Comparison of ENCODE assay signal across 26 mouse cellular contexts in genomic region chr13:69260972-69261371, GRCm38 (mm10).
DNase-seq lines count a peak whose midpoint lies in the region; ATAC-seq and TF ChIP-seq lines count a peak whose summit lies in the region.
"Had no signal": no experiment of that assay in that cellular context is flagged by ENCODE, and none has a peak within 500 bp of the region (broad histone marks: within the 10 kb centered on the region; RNA-seq: fewer than 3 reads in every experiment).

No protein-coding gene starts in this region.

- peak; percentile 33 for DNase-seq in forebrain, embryonic 11.5 days (ENCODE audit: low spot score)
- DNase-seq in left cerebral cortex, adult 2 months (ENCODE audit: extremely low spot score in 1 of 2, low spot score in 2 of 2) = no peak
- DNase-seq in left cerebral cortex, postnatal 14 days (ENCODE audit: low spot score in 2 of 2) = no peak
- DNase-seq in brain, embryonic 14.5 days (ENCODE audit: low read depth) = peak; percentile 44
- DNase-seq in kidney, adult 18-20 months = no peak
- DNase-seq: adrenal gland, adult 8-10 months; cerebellum, adult 8-10 months; cerebellum, postnatal 25 days; forebrain, postnatal 0 days; heart, adult 2 months; heart, postnatal 10 days; kidney, adult 11 months; kidney, postnatal 25 days; liver, postnatal 0 days; lung, postnatal 4 days; right cerebral cortex, adult 18-20 months; spleen, adult 18-20 months; thymus, postnatal 14 days had no signal

- TF ChIP-seq POLR2A in brain, embryonic 14.5 days (IDR thresholded peaks at IDR 0.05; ENCODE audit: borderline replicate concordance, extremely low read depth, insufficient read depth, insufficient read length, poor library complexity, severe bottlenecking) = no peak

- no peaks in the 10 kb centered on the region for H3K9me3 ChIP-seq in forebrain, embryonic 11.5 days (ENCODE audit: control insufficient read depth, low read length)
- peaks cover 5% of the 10 kb centered on the region for H3K9me3 ChIP-seq in forebrain, embryonic 13.5 days (replicated peaks)
- no peaks in the 10 kb centered on the region for H3K9me3 ChIP-seq in neural tube, embryonic 14.5 days (ENCODE audit: control insufficient read depth, low read length)
- H3K9me3 ChIP-seq: kidney, embryonic 15.5 days had no signal

- no peak overlapping the region for H3K4me2 ChIP-seq in forebrain, embryonic 11.5 days (ENCODE audit: low read depth, low read length, severe bottlenecking)
- H3K4me2 ChIP-seq in forebrain, embryonic 13.5 days = no peak overlapping the region
- H3K4me2 ChIP-seq in neural tube, embryonic 14.5 days (ENCODE audit: low read depth, low read length) = no peak overlapping the region
- H3K4me2 ChIP-seq: heart, embryonic 13.5 days; kidney, embryonic 15.5 days; liver, embryonic 12.5 days had no signal

- no peak overlapping the region for H3K9ac ChIP-seq in forebrain, embryonic 11.5 days (ENCODE audit: low read length)
- H3K9ac ChIP-seq in forebrain, embryonic 13.5 days = no peak overlapping the region
- H3K9ac ChIP-seq in neural tube, embryonic 14.5 days (replicated peaks; ENCODE audit: low read depth, low read length) = no peak overlapping the region
- H3K9ac ChIP-seq: forebrain, postnatal 0 days; heart, embryonic 13.5 days; kidney, embryonic 15.5 days; liver, embryonic 12.5 days; liver, postnatal 0 days had no signal

- no peak overlapping the region for H3K27ac ChIP-seq in forebrain, embryonic 11.5 days (ENCODE audit: low read depth, low read length)
- no peak overlapping the region; the same call in 1 of the 2 replicates for H3K27ac ChIP-seq in forebrain, embryonic 13.5 days
- H3K27ac ChIP-seq in left cerebral cortex, adult 2 months = peak overlapping the region; percentile 17; the same call in 1 of the 2 replicates
- H3K27ac ChIP-seq in neural tube, embryonic 14.5 days (ENCODE audit: low read depth, low read length) = no peak overlapping the region
- H3K27ac ChIP-seq: heart, adult 2 months; heart, embryonic 13.5 days; kidney, embryonic 15.5 days; liver, embryonic 12.5 days had no signal

- no peaks in the 10 kb centered on the region for H3K36me3 ChIP-seq in forebrain, embryonic 11.5 days (ENCODE audit: control insufficient read depth, insufficient read depth, low read length)
- H3K36me3 ChIP-seq in forebrain, embryonic 13.5 days (ENCODE audit: poor library complexity, severe bottlenecking) = no peaks in the 10 kb centered on the region
- H3K36me3 ChIP-seq in neural tube, embryonic 14.5 days (ENCODE audit: control insufficient read depth, insufficient read depth, low read length) = no peaks in the 10 kb centered on the region
- H3K36me3 ChIP-seq: G1E; heart, embryonic 13.5 days; kidney, embryonic 15.5 days; liver, embryonic 12.5 days had no signal

- WGBS in forebrain, embryonic 11.5 days = 69% methylated on average over 4 of the region's 4 CpGs
- WGBS in forebrain, embryonic 13.5 days = 60% methylated on average over 4 of the region's 4 CpGs
- WGBS in neural tube, embryonic 14.5 days = 23% methylated on average over 4 of the region's 4 CpGs

- no peak overlapping the region for H3K4me3 ChIP-seq in forebrain, embryonic 11.5 days (ENCODE audit: low read depth, low read length)
- H3K4me3 ChIP-seq in forebrain, embryonic 13.5 days = no peak overlapping the region
- no peak overlapping the region for H3K4me3 ChIP-seq in left cerebral cortex, adult 2 months
- H3K4me3 ChIP-seq in neural tube, embryonic 14.5 days (ENCODE audit: low read depth, low read length) = no peak overlapping the region
- H3K4me3 ChIP-seq: heart, adult 2 months; heart, embryonic 13.5 days; kidney, embryonic 15.5 days; liver, embryonic 12.5 days; megakaryocyte, embryonic 14.5 days had no signal

- H3K4me1 ChIP-seq in forebrain, embryonic 11.5 days (replicated peaks; ENCODE audit: control insufficient read depth, insufficient read depth, low read length) = no peaks in the 10 kb centered on the region
- peaks cover 7% of the 10 kb centered on the region; the same call in 1 of the 2 replicates for H3K4me1 ChIP-seq in forebrain, embryonic 13.5 days
- H3K4me1 ChIP-seq in neural tube, embryonic 14.5 days (ENCODE audit: control insufficient read depth, insufficient read depth, low read length) = no peaks in the 10 kb centered on the region
- H3K4me1 ChIP-seq: heart, embryonic 13.5 days; kidney, embryonic 15.5 days; liver, embryonic 12.5 days; megakaryocyte, embryonic 14.5 days had no signal

- no peaks in the 10 kb centered on the region for H3K27me3 ChIP-seq in forebrain, embryonic 11.5 days (ENCODE audit: control insufficient read depth, insufficient read depth, low read length)
- no peaks in the 10 kb centered on the region for H3K27me3 ChIP-seq in forebrain, embryonic 13.5 days
- no peaks in the 10 kb centered on the region for H3K27me3 ChIP-seq in neural tube, embryonic 14.5 days (ENCODE audit: control insufficient read depth, insufficient read depth, low read length)
- H3K27me3 ChIP-seq: heart, embryonic 13.5 days; kidney, embryonic 15.5 days; liver, embryonic 12.5 days; megakaryocyte, embryonic 14.5 days had no signal

- TF ChIP-seq CTCF in left cerebral cortex, adult 2 months (IDR thresholded peaks at IDR 0.05) = no peak
- TF ChIP-seq CTCF in brain, embryonic 14.5 days (IDR thresholded peaks at IDR 0.05; ENCODE audit: borderline replicate concordance, extremely low read depth, insufficient read depth, insufficient read length) = no peak

- no peak for ATAC-seq in forebrain, embryonic 11.5 days (replicated peaks; ENCODE audit: low FRiP score)
- ATAC-seq in forebrain, embryonic 13.5 days = no peak
- ATAC-seq in neural tube, embryonic 14.5 days (ENCODE audit: low read depth) = peak; percentile 23; the same call in 1 of the 2 replicates
- ATAC-seq: liver, embryonic 12.5 days; liver, postnatal 0 days; lung, postnatal 0 days had no signal

- intact Hi-C loops in left cerebral cortex, adult 2 months (cut with DNase I) = no loop called here
- intact Hi-C loops in left cerebral cortex, postnatal 14 days (cut with DNase I) = no loop called here

Comparison
In these comparisons a context has a peak if more than half of its experiments do, and no peak if none do; other contexts are left out.
1. DNase-seq: peak in forebrain, embryonic 11.5 days (single experiment) and brain, embryonic 14.5 days (single experiment); none in left cerebral cortex, adult 2 months (0 of 2), left cerebral cortex, postnatal 14 days (0 of 2) and kidney, adult 18-20 months (single experiment).